Mouse (Mus musculus) liver, adult 2 months (tissue): ENCODE results near the gene Tmem37.

Experiments used
- CTCF ChIP-seq: fragments of 200-500 bp; IDR thresholded peaks from 2 replicates; pipeline ENCODE4 v1.5.1; 2011; ENCODE audit warnings: low read depth, low read length, control low read depth
- POLR2A ChIP-seq: fragments of 200-500 bp; IDR thresholded peaks from 2 replicates; pipeline ENCODE4 v1.6.1; 2011; ENCODE audit warnings: low read length, control low read depth; ENCODE audit not compliant: insufficient read depth; ENCODE audit errors: extremely low read depth

GRCm38 (mm10) chr1:120073519-120074306 is at the start of gene Tmem37:
- TF ChIP-seq POLR2A, result peak; percentile 84
- no peak for TF ChIP-seq CTCF
